Mouse (Mus musculus) midbrain, embryonic 11.5 days (tissue): ENCODE measurements around the gene Tmod1. TPM values are rescaled to one million over a fixed set of nuclear protein-coding genes. Genes with fewer than 3 reads are reported as not detected.

ENCODE experiments used
- ATAC-seq: fragments of 200-750 bp; cut with Nextera tagmentation; 2 replicates; pipeline ENCODE4 v1.8.0; 2017; ENCODE audit warnings: moderate TSS enrichment, moderate library complexity; ENCODE audit not compliant: low FRiP score
- DNase-seq: peaks from one replicate; pipeline ENCODE4 v3.0.0; 2015; ENCODE audit warnings: low spot score; ENCODE audit errors: missing footprints
- H3K27ac ChIP-seq: fragments of 300-500 bp; sonication (generic); 2 replicates; pipeline ENCODE4 v1.5.1; 2014; ENCODE audit warnings: low read depth, low read length
- H3K27me3 ChIP-seq: fragments of 300-500 bp; sonication (generic); 2 replicates; pipeline ENCODE4 v1.6.1; 2014; ENCODE audit warnings: mild to moderate bottlenecking, low read length, moderate library complexity, mixed read lengths; ENCODE audit not compliant: control insufficient read depth, insufficient read depth
- H3K36me3 ChIP-seq: fragments of 300-500 bp; sonication (generic); 2 replicates; pipeline ENCODE4 v1.6.1; 2014; ENCODE audit warnings: mild to moderate bottlenecking, low read length, moderate library complexity, mixed read lengths; ENCODE audit not compliant: control insufficient read depth, insufficient read depth
- H3K4me1 ChIP-seq: fragments of 300-500 bp; sonication (generic); 2 replicates; pipeline ENCODE4 v1.6.1; 2014; ENCODE audit warnings: low read length; ENCODE audit not compliant: control insufficient read depth, insufficient read depth
- H3K4me2 ChIP-seq: fragments of 300-500 bp; sonication (generic); 2 replicates; pipeline ENCODE4 v1.6.1; 2014; ENCODE audit warnings: mild to moderate bottlenecking, moderate library complexity
- H3K4me3 ChIP-seq: fragments of 300-500 bp; sonication (generic); 2 replicates; pipeline ENCODE4 v1.5.1; 2014; ENCODE audit warnings: low read depth, low read length
- H3K9ac ChIP-seq: fragments of 300-500 bp; sonication (generic); 2 replicates; pipeline ENCODE4 v1.6.1; 2014; ENCODE audit warnings: low read length
- H3K9me3 ChIP-seq: fragments of 300-500 bp; sonication (generic); 2 replicates; pipeline ENCODE4 v1.6.1; 2016; ENCODE audit warnings: low read length; ENCODE audit not compliant: control insufficient read depth
- WGBS: fragments of 180-500 bp; shearing (Covaris S2); extraction: QIAGEN DNeasy Blood & Tissue Kit; methylation state at CpG from one replicate; pipeline ENCODE4 v1.1.7; 2014; 5-methylcytosine and 5-hydroxymethylcytosine counted together
- polyA plus RNA-seq: library from polyadenylated mRNA; unstranded; fragments of >200 nt; fragmentation: Nextera tagmentation; extraction: Ambion mirVana; gene quantifications from 2 replicates; pipeline ENCODE4 v1.2.1, GENCODE M21; 2014

The Tmod1 gene
- polyA plus RNA-seq, 1 experiment from 2014 or later = 2.7 TPM

DNA sequence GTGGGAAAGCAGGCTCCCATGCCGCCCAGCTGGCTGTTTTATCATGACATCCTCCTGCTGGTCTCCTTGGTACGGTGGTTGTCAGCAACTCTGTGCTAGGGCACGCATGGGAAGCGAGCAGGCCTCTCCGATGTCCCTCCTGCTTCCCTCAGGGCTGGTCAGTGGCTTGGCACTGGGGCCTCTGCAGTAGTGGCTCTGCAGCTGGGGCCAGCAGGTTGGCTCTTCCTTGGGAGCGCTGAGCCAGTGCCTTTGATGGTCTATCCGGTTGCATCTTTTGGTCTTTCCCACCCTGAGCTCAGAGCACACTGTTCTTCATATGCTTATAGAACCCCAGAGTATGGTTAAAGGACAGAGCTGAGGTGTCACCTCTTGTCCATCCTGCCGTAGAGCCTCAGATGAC lies 71.3 kb downstream of the Tmod1 start:
- WGBS = 96% methylated on average over 8 of the region's 8 CpGs
- H3K4me3 ChIP-seq = no peak overlapping the region
- H3K4me1 ChIP-seq = no peaks in the 10 kb centered on the region
- H3K27me3 ChIP-seq = no peaks in the 10 kb centered on the region
- ATAC-seq = no peak
- H3K27ac ChIP-seq = no peak overlapping the region
- H3K4me2 ChIP-seq = no peak overlapping the region
- H3K36me3 ChIP-seq = peaks cover 4% of the 10 kb centered on the region; the same call in 1 of the 2 replicates
- no peaks in the 10 kb centered on the region for H3K9me3 ChIP-seq
- no peak for DNase-seq
- no peak overlapping the region for H3K9ac ChIP-seq

DNA sequence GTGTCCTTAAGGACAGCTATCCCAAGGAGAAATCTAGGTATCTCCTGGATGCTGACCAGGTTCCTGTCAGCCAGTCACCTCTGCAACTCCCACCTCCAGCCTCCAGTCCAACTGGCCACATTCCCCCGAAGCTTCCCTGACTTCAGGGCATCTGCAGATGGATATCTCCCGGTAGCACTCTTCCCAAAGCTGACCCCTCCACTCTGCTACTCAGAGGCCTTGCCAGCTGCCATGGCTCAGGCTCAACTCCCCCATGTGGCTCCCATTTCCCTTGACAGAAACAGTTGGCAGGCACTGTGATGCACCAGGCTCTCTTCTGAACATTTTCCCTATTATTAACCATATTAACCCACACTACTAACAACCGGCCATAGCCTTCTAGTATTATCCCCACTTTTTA lies 72.6 kb downstream of the Tmod1 start:
- ATAC-seq (no peak), DNase-seq (no peak)
- Histone ChIP-seq H3K9me3 (no peaks in the 10 kb centered on the region), H3K4me3 (no peak overlapping the region), H3K9ac (no peak overlapping the region), H3K36me3 (peaks cover 12% of the 10 kb centered on the region), H3K27me3 (no peaks in the 10 kb centered on the region), H3K4me1 (no peaks in the 10 kb centered on the region), H3K4me2 (no peak overlapping the region), H3K27ac (no peak overlapping the region)
- whole genome bisulfite sequencing = 85% methylated on average over 3 of the region's 3 CpGs

DNA sequence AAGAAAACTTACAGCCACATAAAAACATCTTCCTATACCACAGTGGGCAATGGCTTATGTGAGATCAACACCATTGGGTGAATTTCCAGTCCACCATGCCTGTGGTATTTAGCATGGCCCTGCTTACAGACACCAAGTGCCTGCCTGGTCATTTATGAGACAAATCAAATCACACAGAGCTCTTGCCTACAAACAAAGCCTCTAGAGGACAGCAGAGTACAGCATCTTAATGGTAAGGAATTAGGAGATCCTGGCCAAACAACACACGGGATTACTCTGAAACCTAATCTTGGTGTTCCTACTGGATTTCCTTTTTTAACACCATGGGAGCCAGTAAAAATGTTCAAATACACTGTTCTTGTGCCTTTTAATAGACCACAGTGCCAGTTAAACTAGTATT lies 76.6 kb downstream of the Tmod1 start:
- 83% methylated on average over 1 of the region's 1 CpGs for WGBS
- H3K4me2 ChIP-seq = no peak overlapping the region
- H3K27me3 ChIP-seq = no peaks in the 10 kb centered on the region
- H3K36me3 ChIP-seq = peaks cover 36% of the 10 kb centered on the region
- H3K4me3 ChIP-seq = no peak overlapping the region
- ATAC-seq (no peak), DNase-seq (peak; percentile 82)
- H3K27ac ChIP-seq = no peak overlapping the region
- no peaks in the 10 kb centered on the region for H3K9me3 ChIP-seq
- no peak overlapping the region for H3K9ac ChIP-seq
- no peaks in the 10 kb centered on the region for H3K4me1 ChIP-seq

DNA sequence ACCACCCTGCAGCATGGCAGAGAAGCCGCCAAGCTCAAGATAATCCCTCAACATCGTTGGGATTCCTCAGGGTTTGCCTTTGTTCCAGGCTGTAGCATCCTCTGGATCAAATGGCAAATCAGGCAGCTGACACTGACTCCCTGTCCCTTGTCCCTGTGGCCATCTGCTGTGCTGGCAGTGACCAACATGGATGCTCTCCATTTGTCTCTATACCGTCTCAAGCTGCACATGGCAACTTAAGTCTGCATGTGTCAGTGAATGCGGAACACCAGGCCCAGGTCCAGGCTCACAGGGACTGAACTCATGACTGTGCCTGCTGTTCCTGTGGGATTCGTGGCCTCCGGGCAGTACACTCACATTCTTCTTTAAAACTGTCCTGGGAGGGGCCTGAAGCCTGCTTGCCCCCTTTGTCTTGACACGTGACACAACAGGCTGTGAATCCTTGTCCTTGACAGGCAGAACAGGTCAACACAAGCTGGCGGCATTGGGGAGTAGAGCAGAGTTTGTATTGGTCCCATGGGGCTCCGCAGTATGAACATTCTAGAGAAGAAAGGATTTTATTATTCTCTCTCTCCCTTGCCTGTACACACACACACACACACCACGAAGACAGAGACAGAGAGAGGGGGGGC lies 77.9 kb downstream of the Tmod1 start:
- no peaks in the 10 kb centered on the region for H3K27me3 ChIP-seq
- peaks cover 36% of the 10 kb centered on the region for H3K36me3 ChIP-seq
- H3K27ac ChIP-seq = no peak overlapping the region
- H3K9me3 ChIP-seq = no peaks in the 10 kb centered on the region
- no peak overlapping the region for H3K9ac ChIP-seq
- H3K4me3 ChIP-seq = no peak overlapping the region
- H3K4me2 ChIP-seq = no peak overlapping the region
- no peak for ATAC-seq
- DNase-seq = peak; percentile 33
- no peaks in the 10 kb centered on the region for H3K4me1 ChIP-seq
- whole genome bisulfite sequencing = 88% methylated on average over 10 of the region's 10 CpGs

DNA sequence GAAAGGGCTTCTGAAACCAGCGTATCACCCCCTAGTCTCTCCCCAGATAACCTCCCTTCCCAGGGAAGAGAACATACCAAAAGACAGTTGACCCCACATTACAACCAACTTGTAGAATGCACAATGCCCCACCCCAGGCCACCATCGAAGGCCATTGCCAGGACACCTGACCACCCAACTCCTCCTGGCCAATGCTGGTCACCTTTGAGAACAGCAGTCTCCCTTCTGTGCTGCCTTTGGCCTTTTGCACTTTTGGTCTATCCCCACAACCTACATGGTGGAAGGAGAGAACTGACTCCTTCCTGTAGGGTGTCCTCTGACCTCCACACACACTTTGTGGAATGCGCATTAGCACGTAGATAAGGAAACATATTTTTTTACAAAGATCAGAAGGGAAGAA lies 78.8 kb downstream of the Tmod1 start:
- no peaks in the 10 kb centered on the region for H3K27me3 ChIP-seq
- peaks cover 36% of the 10 kb centered on the region for H3K36me3 ChIP-seq
- H3K4me2 ChIP-seq = no peak overlapping the region
- H3K9ac ChIP-seq = no peak overlapping the region
- peak; percentile 70 for DNase-seq
- H3K4me3 ChIP-seq = no peak overlapping the region
- no peak for ATAC-seq
- no peaks in the 10 kb centered on the region for H3K9me3 ChIP-seq
- over 99% methylated on average over 4 of the region's 4 CpGs for WGBS
- no peaks in the 10 kb centered on the region for H3K4me1 ChIP-seq
- no peak overlapping the region for H3K27ac ChIP-seq

DNA sequence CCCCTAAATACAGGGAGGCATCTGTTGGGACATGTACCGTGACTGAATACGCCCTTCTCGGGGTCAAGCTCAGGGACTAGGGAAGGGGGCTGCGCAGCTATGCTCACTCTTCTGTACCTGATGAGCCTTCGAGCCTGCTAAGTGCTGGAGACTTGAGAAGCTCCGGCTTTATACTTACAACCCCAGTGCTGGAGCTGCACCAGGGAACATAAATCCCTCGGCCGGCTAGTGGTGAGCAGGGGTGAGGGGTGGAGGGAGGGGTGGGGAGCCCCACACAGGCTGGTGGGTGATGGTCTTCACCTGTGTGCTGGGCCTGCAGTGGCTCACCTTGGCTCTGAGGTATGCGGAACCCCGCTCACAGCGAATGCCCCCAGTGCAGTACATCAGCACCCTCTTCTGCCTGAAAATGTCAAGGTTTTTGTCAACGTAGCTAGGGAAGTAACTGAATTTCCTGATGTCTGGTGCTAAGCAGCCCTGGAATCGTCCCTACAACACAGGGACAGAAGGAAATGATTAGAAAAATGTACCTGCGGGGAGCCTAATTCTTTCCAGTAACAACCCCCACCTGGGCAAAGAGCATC lies 80.9 kb downstream of the Tmod1 start:
- H3K9me3 ChIP-seq = no peaks in the 10 kb centered on the region
- no peak for ATAC-seq
- H3K9ac ChIP-seq = no peak overlapping the region
- H3K27ac ChIP-seq = no peak overlapping the region
- no peaks in the 10 kb centered on the region for H3K4me1 ChIP-seq
- peaks cover 42% of the 10 kb centered on the region for H3K36me3 ChIP-seq
- no peak for DNase-seq
- WGBS = 90% methylated on average over 14 of the region's 14 CpGs
- no peaks in the 10 kb centered on the region for H3K27me3 ChIP-seq
- no peak overlapping the region for H3K4me2 ChIP-seq
- H3K4me3 ChIP-seq = no peak overlapping the region

DNA sequence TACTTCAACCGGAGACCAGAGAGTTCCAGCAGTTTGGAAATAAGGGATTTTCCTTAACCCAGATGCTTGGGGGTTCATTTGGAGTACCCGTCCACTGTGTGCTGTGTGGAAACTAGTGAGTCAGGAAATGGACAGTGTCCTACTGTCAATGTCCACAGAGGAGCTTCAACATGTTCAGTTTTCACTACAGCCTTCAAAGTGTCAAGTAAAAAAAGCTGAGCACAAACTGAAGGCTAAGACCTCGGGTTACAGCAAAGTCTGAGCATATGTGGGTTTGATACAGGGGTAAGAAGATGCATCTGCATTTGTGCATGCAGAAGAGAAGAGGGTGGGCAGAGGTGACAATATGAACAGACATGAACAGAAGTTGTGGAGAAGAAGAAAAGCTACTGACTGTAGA lies 82.0 kb downstream of the Tmod1 start:
- H3K27me3 ChIP-seq = no peaks in the 10 kb centered on the region
- no peak overlapping the region for H3K27ac ChIP-seq
- H3K4me3 ChIP-seq = no peak overlapping the region
- WGBS = 83% methylated on average over 3 of the region's 3 CpGs
- H3K9ac ChIP-seq = no peak overlapping the region
- DNase-seq (peak; percentile 51), ATAC-seq (no peak)
- H3K4me2 ChIP-seq = no peak overlapping the region
- H3K9me3 ChIP-seq = no peaks in the 10 kb centered on the region
- peaks cover 43% of the 10 kb centered on the region for H3K36me3 ChIP-seq
- no peaks in the 10 kb centered on the region for H3K4me1 ChIP-seq

DNA sequence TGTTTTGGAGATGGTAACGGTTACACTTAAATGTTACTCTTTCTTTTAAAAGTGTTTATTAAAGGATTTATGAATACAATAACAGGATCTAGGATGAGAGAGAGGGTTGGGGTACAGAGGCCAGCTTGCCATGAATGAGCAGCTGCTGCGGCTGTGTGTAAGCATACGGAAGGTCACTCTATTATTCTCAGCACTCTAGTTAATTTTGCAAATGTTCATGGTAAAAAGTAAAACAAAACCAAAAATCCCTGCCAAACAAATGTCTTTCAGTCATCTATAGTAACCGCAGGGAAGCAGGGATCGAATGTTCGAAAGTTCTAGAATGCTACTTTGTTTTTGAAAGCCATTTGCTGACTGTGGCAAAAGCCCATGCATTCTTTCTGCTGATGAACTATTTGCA lies 84.6 kb downstream of the Tmod1 start:
- Histone ChIP-seq H3K36me3 (peaks cover 39% of the 10 kb centered on the region), H3K27ac (no peak overlapping the region)

DNA sequence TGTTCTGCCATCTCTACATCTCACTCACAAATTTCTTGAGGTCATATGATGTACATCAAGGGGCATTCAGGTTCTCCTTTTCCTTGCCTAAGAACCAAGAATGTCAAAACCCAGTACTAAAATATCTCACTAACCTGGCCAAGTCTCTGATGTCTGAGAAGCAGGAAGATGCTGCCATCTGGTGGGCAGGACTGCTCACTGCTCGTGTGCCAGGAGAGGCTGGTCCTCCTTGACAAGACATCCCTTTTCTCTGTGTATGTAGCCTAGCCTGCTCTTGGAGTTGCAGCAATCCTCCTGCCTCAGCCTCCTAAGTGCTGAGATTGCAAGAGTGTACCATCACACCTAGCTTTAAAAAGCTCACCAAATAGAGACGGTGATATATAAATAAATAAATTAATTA lies 87.8 kb downstream of the Tmod1 start:
- Histone ChIP-seq H3K27ac (no peak overlapping the region), H3K4me3 (no peak overlapping the region), H3K36me3 (peaks cover 33% of the 10 kb centered on the region), H3K4me2 (no peak overlapping the region), H3K9me3 (no peaks in the 10 kb centered on the region), H3K4me1 (no peaks in the 10 kb centered on the region), H3K9ac (no peak overlapping the region), H3K27me3 (no peaks in the 10 kb centered on the region)
- peak; percentile 94 for DNase-seq
- 55% methylated on average over 2 of the region's 2 CpGs for WGBS
- no peak for ATAC-seq

More for the DNA sequence above, 84.6 kb downstream of the Tmod1 start:
- ATAC-seq = no peak
- H3K9ac ChIP-seq = no peak overlapping the region
- H3K4me3 ChIP-seq = no peak overlapping the region
- no peaks in the 10 kb centered on the region for H3K4me1 ChIP-seq
- H3K9me3 ChIP-seq = no peaks in the 10 kb centered on the region
- no peak overlapping the region for H3K4me2 ChIP-seq
- 93% methylated on average over 6 of the region's 6 CpGs for WGBS
- peak; percentile 62 for DNase-seq
- no peaks in the 10 kb centered on the region for H3K27me3 ChIP-seq
